Mouse (Mus musculus) forebrain, embryonic 11.5 days (tissue): ENCODE measurements at regions not wholly inside any gene's neighbourhood (a gene's known extent, or its start where the extent isn't known, plus 50 kb on each side); places are given as distances from the start of the nearest gene placed in this dataset.

Experiments
- ATAC-seq: fragments of 200-750 bp; cut with Nextera tagmentation; replicated peaks from 2 replicates; pipeline ENCODE4 v1.8.0; 2017; ENCODE audit warnings: moderate TSS enrichment; ENCODE audit not compliant: low FRiP score
- DNase-seq: peaks from one replicate; pipeline ENCODE4 v3.0.0-alpha.2; 2017; ENCODE audit warnings: low spot score
- H3K27ac ChIP-seq: fragments of 300-500 bp; sonication (generic); 2 replicates; pipeline ENCODE4 v1.5.1; 2014; ENCODE audit warnings: low read depth, low read length
- H3K27me3 ChIP-seq: fragments of 300-500 bp; sonication (generic); 2 replicates; pipeline ENCODE4 v1.6.1; 2014; ENCODE audit warnings: mild to moderate bottlenecking, low read length, mixed read lengths; ENCODE audit not compliant: control insufficient read depth, insufficient read depth
- H3K36me3 ChIP-seq: fragments of 300-500 bp; sonication (generic); 2 replicates; pipeline ENCODE4 v1.6.1; 2014; ENCODE audit warnings: mild to moderate bottlenecking, low read length, moderate library complexity, mixed read lengths; ENCODE audit not compliant: control insufficient read depth, insufficient read depth
- H3K4me1 ChIP-seq: fragments of 300-500 bp; sonication (generic); replicated peaks from 2 replicates; pipeline ENCODE4 v1.6.1; 2014; ENCODE audit warnings: low read length, mixed read lengths; ENCODE audit not compliant: control insufficient read depth, insufficient read depth
- H3K4me2 ChIP-seq: fragments of 300-500 bp; sonication (generic); 2 replicates; pipeline ENCODE4 v1.6.1; 2014; ENCODE audit warnings: low read depth, mild to moderate bottlenecking, low read length, moderate library complexity, mixed read lengths; ENCODE audit not compliant: severe bottlenecking
- H3K4me3 ChIP-seq: fragments of 300-500 bp; sonication (generic); 2 replicates; pipeline ENCODE4 v1.5.1; 2014; ENCODE audit warnings: low read depth, low read length
- H3K9ac ChIP-seq: fragments of 300-500 bp; sonication (generic); 2 replicates; pipeline ENCODE4 v1.6.1; 2014; ENCODE audit warnings: low read length
- H3K9me3 ChIP-seq: fragments of 300-500 bp; sonication (generic); 2 replicates; pipeline ENCODE4 v1.6.1; 2016; ENCODE audit warnings: low read length, mixed read lengths; ENCODE audit not compliant: control insufficient read depth
- WGBS: fragments of 180-500 bp; shearing (Covaris S2); extraction: QIAGEN DNeasy Blood & Tissue Kit; methylation state at CpG from one replicate; pipeline ENCODE4 v1.1.7; 2014; 5-methylcytosine and 5-hydroxymethylcytosine counted together

DNA sequence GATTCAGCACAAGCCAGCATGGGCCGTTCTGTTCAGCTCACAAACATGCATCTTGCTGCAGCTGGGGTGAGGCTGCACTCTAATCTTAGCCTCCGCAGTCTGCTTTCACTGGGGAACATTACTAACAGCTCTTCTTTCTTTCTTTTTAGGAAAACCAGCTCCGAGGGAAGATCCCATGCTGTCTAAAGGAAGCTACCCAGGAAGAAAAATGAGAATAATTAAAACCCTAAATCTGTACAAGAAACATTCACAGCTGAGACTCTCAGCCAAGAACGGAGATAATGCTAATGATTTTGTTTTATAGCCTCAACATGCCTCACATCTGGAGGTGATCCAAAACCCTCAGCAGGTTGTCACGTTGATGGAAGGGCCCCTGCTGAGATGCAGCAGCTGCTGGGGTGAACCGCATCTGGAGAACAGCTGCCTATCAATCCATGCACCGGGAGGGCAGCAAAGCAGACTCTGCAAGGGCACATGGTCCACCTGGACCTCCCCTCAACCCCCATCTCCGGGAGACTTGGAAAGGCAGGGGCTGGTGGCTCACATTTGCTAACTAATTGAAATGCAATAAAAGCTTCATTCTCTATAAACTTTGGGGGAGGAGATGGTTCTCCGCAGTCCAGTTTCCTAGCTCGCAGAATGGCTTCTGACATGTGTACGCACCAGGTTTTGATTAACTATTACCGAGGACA lies 359.3 kb downstream of the Synb start:
- no peak overlapping the region for H3K4me2 ChIP-seq
- 0 out of 2 replicates have a peak, but pooled peaks have one; percentile 39 for ATAC-seq
- 0 out of 2 replicates have a peak, but pooled peaks cover 2% of the 10 kb centered on the region for H3K4me1 ChIP-seq
- H3K27me3 ChIP-seq: no peaks in the 10 kb centered on the region
- H3K27ac ChIP-seq: no peak overlapping the region
- 29% methylated on average over 12 of the region's 12 CpGs for WGBS
- no peak for DNase-seq
- H3K9ac ChIP-seq: no peak overlapping the region
- no peaks in the 10 kb centered on the region for H3K36me3 ChIP-seq
- H3K4me3 ChIP-seq: no peak overlapping the region
- H3K9me3 ChIP-seq: no peaks in the 10 kb centered on the region; the same call in 1 of the 2 replicates

DNA sequence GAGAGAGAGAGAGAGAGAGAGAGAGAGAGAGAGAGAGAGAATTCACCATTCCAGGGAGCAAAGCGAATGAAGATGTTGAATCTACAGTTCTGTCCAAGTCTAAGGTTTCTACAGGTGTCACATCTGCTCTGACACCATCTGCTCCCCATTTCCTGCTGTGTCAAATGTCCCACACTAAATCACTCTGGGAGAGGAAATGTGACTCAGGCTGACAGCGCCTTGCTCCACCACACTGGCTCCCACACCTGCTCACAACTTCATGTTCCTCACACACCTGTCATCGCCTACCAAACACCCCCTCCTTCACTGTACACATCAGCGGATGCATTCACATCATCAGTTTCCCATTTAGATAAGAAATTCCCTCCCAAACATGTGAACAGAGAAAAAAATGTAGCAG lies 366.3 kb downstream of the Synb start:
- H3K27me3 ChIP-seq: no peaks in the 10 kb centered on the region
- DNase-seq (no peak), ATAC-seq (no peak)
- no peak overlapping the region for H3K9ac ChIP-seq
- H3K27ac ChIP-seq: no peak overlapping the region
- no peaks in the 10 kb centered on the region for H3K4me1 ChIP-seq
- H3K4me3 ChIP-seq: no peak overlapping the region
- H3K36me3 ChIP-seq: no peaks in the 10 kb centered on the region
- no peak overlapping the region for H3K4me2 ChIP-seq
- WGBS: 86% methylated on average over 4 of the region's 4 CpGs
- H3K9me3 ChIP-seq: no peaks in the 10 kb centered on the region

DNA sequence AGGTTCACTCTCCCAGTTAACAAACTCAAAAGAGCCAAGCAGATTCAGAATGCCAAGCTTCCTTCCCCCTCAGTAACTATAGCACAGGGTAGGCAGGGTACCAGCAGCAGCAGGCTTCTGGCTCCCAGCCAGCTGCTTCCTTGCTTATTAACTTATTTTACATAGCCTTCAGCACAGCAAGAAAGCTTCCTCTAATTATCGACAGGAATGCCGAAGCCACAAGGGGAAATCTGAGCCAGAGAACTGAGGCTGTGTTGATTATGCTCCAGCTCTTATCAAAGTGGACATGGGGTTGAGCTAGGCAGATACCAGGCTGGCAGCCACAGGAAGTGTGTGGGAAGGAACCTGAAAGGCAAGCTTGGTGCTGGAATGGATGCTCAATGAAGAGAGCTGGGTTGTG lies 371.0 kb downstream of the Synb start:
- H3K27ac ChIP-seq: no peak overlapping the region
- ATAC-seq (peak; percentile 90), DNase-seq (peak; percentile 79)

DNA sequence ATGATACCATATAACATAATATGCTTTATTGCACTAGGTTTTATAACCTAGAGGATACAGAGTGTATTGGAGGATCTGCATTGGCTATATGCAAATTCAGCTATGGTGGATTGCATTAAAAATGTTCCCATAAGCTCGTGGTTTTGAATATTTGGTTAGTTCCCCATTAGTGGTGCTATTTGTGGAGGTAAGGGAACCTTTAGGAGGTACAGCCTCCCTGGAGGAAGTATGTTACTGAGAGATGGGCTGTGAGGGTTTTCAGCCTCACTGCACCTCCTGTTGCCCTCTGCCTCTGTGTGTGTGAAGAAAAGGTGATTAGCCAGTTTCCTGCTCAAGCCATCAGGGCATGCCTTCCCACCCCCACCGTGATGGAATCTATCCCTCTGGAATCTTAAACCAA lies 372.1 kb downstream of the Synb start:
- no peaks in the 10 kb centered on the region for H3K36me3 ChIP-seq
- 66% methylated on average over 2 of the region's 2 CpGs for WGBS
- no peak overlapping the region for H3K4me2 ChIP-seq
- no peak overlapping the region for H3K4me3 ChIP-seq
- no peak for ATAC-seq
- no peak overlapping the region for H3K27ac ChIP-seq
- H3K9ac ChIP-seq: no peak overlapping the region
- DNase-seq: no peak
- H3K27me3 ChIP-seq: no peaks in the 10 kb centered on the region
- H3K4me1 ChIP-seq: no peaks in the 10 kb centered on the region
- no peaks in the 10 kb centered on the region for H3K9me3 ChIP-seq

More for the DNA sequence above, 371.0 kb downstream of the Synb start:
- Histone ChIP-seq H3K9me3 (no peaks in the 10 kb centered on the region), H3K9ac (no peak overlapping the region), H3K4me3 (no peak overlapping the region), H3K36me3 (no peaks in the 10 kb centered on the region), H3K27me3 (no peaks in the 10 kb centered on the region), H3K4me1 (no peaks in the 10 kb centered on the region), H3K4me2 (no peak overlapping the region)
- 11% methylated on average over 2 of the region's 2 CpGs for WGBS

DNA sequence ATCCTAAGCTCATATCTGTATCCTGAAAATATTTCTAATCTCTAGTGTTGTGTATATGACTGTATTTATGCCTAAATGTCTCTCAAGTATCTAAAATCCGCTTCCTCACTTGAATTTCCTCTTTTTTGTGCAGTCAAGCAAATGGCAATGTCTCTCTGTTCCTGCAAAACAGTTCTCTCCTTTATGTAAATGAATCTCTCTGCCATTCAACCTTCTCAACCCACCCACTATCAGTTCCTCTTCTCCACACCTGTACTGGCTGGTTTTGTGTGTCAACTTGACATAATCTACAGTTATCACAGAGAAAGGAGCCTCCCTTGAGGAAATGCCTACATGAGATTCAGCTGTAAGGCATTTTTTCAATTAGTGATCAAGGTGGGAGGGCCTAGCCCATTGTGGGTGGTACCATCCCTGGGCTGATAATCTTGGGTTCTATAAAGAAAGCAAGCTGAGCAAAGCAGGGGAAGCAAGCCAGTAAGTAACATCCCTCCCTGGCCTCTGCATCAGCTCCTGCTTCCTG lies 375.5 kb downstream of the Synb start:
- Histone ChIP-seq H3K4me1 (no peaks in the 10 kb centered on the region), H3K4me2 (no peak overlapping the region), H3K9ac (no peak overlapping the region), H3K27me3 (no peaks in the 10 kb centered on the region), H3K36me3 (no peaks in the 10 kb centered on the region), H3K9me3 (no peaks in the 10 kb centered on the region), H3K27ac (no peak overlapping the region), H3K4me3 (no peak overlapping the region)
- ATAC-seq (no peak), DNase-seq (no peak)
- WGBS: 75% methylated on average over 1 of the region's 1 CpGs

DNA sequence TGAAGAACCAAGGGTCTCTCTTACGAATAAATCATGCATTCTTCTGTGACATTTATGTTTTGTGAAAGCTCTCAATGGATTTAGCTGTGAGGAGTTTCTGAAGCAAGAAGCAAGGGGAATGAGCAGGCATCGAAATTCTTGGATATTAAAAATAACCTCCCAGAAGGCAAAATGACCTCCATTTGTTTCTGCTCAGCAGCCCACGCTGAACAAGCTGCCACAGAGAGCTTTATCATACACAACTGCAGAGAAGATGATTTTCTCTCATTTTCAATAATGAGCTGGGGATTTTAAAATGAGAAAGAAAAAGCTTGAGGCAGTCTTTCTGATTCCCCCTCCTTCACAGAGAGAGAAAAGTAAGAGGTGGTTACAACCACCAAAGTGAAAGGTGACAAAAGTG lies 394.2 kb downstream of the Synb start:
- Histone ChIP-seq H3K4me3 (no peak overlapping the region), H3K4me1 (no peaks in the 10 kb centered on the region), H3K36me3 (no peaks in the 10 kb centered on the region), H3K9ac (no peak overlapping the region), H3K27me3 (no peaks in the 10 kb centered on the region), H3K4me2 (no peak overlapping the region), H3K9me3 (no peaks in the 10 kb centered on the region), H3K27ac (no peak overlapping the region)
- WGBS: 85% methylated on average over 3 of the region's 3 CpGs
- no peak for DNase-seq
- no peak for ATAC-seq

DNA sequence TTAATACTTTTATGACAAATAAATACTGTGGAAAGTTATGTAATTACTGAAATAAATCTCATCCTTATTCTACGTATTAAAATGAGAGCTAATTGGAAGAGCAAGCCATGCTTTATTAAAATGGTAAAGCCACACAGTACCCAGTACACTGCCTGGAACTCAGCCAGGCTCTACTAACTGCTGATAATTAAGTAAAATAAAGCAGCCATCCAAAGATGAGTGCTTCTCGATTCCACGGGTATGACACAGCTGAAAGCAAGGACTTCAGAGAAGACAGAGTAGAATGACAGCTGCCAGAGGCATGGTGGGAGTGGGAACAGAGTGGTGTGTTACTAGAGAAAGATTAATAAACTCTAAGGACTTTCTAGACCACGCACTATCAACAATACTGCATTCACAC lies 416.9 kb downstream of the Synb start:
- ATAC-seq (no peak), DNase-seq (no peak)
- no peaks in the 10 kb centered on the region for H3K4me1 ChIP-seq
- 79% methylated on average over 4 of the region's 4 CpGs for WGBS
- H3K9ac ChIP-seq: no peak overlapping the region
- H3K27ac ChIP-seq: no peak overlapping the region
- H3K9me3 ChIP-seq: no peaks in the 10 kb centered on the region
- H3K4me3 ChIP-seq: no peak overlapping the region
- no peak overlapping the region for H3K4me2 ChIP-seq
- H3K36me3 ChIP-seq: no peaks in the 10 kb centered on the region
- no peaks in the 10 kb centered on the region for H3K27me3 ChIP-seq

DNA sequence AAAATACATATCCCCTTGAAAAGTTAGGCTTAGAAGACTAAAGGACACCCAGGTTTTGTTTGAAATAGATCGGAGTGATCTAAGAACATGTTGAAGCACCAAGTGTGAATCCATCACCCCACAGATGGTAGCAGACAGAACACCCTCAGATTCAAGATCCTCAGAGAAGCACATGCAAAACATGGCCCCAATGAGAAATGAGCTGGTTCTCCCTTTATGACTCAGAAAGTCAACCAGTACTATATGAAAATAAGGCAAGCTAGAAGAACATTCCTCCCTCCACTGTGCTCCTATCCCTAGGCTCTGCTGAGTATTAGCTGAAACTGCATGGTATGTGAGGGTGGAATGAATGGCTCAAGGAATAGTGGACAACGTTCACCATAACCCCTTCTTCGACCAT lies 433.0 kb downstream of the Synb start:
- Histone ChIP-seq H3K4me2 (no peak overlapping the region), H3K27me3 (no peaks in the 10 kb centered on the region), H3K27ac (no peak overlapping the region), H3K36me3 (no peaks in the 10 kb centered on the region), H3K4me1 (no peaks in the 10 kb centered on the region), H3K9me3 (peaks cover 3% of the 10 kb centered on the region; the same call in 1 of the 2 replicates), H3K9ac (no peak overlapping the region), H3K4me3 (no peak overlapping the region)
- 97% methylated on average over 3 of the region's 3 CpGs for WGBS
- no peak for ATAC-seq
- DNase-seq: no peak

DNA sequence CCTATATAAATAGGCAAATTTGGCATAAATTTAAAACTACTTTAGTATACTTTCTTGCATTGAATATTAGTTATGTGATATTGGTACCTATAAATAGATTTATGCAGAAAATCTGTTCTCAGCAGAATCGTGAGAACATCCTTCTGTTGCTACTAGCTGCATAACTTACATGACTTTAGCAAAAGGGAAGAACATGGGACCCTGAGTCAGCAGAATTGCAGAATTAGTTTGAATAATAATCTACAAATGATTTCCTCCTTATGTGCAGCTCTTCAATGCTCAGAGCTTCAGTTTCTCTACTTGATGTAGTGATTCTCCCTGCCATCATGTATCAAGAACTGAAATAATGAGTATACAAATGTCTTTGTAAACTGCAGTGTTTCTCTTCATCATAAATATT lies 436.2 kb downstream of the Synb start:
- Histone ChIP-seq H3K36me3 (no peaks in the 10 kb centered on the region), H3K9me3 (peaks cover 3% of the 10 kb centered on the region; the same call in 1 of the 2 replicates), H3K27ac (no peak overlapping the region), H3K9ac (no peak overlapping the region), H3K27me3 (no peaks in the 10 kb centered on the region), H3K4me2 (no peak overlapping the region), H3K4me1 (no peaks in the 10 kb centered on the region), H3K4me3 (no peak overlapping the region)
- no peak for DNase-seq
- WGBS: 80% methylated on average over 1 of the region's 1 CpGs
- no peak for ATAC-seq
